Mouse (Mus musculus) heart, embryonic 10.5 days (tissue): ENCODE data around the gene Dmd. TPM values are rescaled to one million over a fixed set of nuclear protein-coding genes. Genes with fewer than 3 reads are reported as not detected.

Experiments
- DNase-seq: peaks from one replicate; pipeline ENCODE4 v3.0.0-alpha.2; 2017; ENCODE audit warnings: low spot score
- H3K27ac ChIP-seq: fragments of 300-500 bp; sonication (generic); 2 replicates; pipeline ENCODE4 v1.5.1; 2016; ENCODE audit warnings: mild to moderate bottlenecking
- H3K27me3 ChIP-seq: fragments of 300-500 bp; sonication (generic); 2 replicates; pipeline ENCODE4 v1.6.1; 2016; ENCODE audit warnings: mild to moderate bottlenecking; ENCODE audit not compliant: poor library complexity, insufficient read depth, severe bottlenecking
- H3K36me3 ChIP-seq: fragments of 300-500 bp; sonication (generic); 2 replicates; pipeline ENCODE4 v1.6.1; 2016; ENCODE audit warnings: mild to moderate bottlenecking, moderate library complexity
- H3K4me1 ChIP-seq: fragments of 300-500 bp; sonication (generic); 2 replicates; pipeline ENCODE4 v1.6.1; 2016; ENCODE audit warnings: mild to moderate bottlenecking
- H3K4me3 ChIP-seq: fragments of 300-500 bp; sonication (generic); 2 replicates; pipeline ENCODE4 v1.5.1; 2016; ENCODE audit warnings: mild to moderate bottlenecking, moderate library complexity
- H3K9me3 ChIP-seq: fragments of 300-500 bp; sonication (generic); 2 replicates; pipeline ENCODE4 v1.6.1; 2016; ENCODE audit warnings: mild to moderate bottlenecking, moderate library complexity
- WGBS: fragments of 180-500 bp; shearing (Covaris S2); methylation state at CpG from one replicate; pipeline ENCODE4 v1.1.7; 2016; 5-methylcytosine and 5-hydroxymethylcytosine counted together
- polyA plus RNA-seq: library from polyadenylated mRNA; unstranded; fragments of >200 nt; fragmentation: Nextera tagmentation; extraction: Ambion mirVana; gene quantifications from 2 replicates; pipeline ENCODE4 v1.2.1, GENCODE M21; 2016

Gene Dmd
- polyA plus RNA-seq, result 18.1 and 22.6 TPM in 2 replicates

GRCm38 (mm10) chrX:82948630-82949029 is at the start of gene Dmd:
Gene Dmd, plus strand, starts transcription at chrX:82948870.
- no peaks in the 10 kb centered on the region for H3K36me3 ChIP-seq
- no peaks in the 10 kb centered on the region for H3K27me3 ChIP-seq
- no peaks in the 10 kb centered on the region for H3K9me3 ChIP-seq
- H3K4me1 ChIP-seq, result no peaks in the 10 kb centered on the region
- peak; percentile 74 for DNase-seq
- 52% methylated on average over 3 of the region's 3 CpGs for WGBS
- H3K27ac ChIP-seq, result peak within 1 kb of the TSS; percentile 56; the same call in 1 of the 2 replicates
- H3K4me3 ChIP-seq, result peak within 1 kb of the TSS; percentile 36

DNA sequence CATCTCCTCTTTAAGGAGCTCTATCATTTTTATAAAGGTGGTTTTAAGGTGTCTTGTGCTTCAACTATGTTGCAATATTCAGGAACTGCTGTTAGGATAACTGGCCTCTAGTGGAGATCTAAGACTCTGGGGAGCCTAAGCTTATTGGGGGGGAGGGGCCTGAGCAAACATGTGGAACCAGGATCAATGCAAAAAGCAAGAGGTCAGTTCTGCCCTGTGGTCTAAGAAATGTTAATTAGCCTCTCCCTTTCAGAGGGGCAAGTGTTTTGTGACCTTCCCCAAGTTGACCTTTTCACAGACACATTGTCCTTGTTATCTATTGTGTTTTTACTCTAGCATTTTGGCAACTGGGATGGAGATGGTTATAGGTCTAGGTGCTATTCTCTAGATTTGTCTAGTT is 47.2 kb upstream of the Dmd start:
- H3K36me3 ChIP-seq, result no peaks in the 10 kb centered on the region
- H3K27ac ChIP-seq, result no peak overlapping the region
- no peaks in the 10 kb centered on the region for H3K4me1 ChIP-seq
- no peak overlapping the region for H3K4me3 ChIP-seq
- H3K9me3 ChIP-seq, result no peaks in the 10 kb centered on the region
- no peaks in the 10 kb centered on the region for H3K27me3 ChIP-seq
- DNase-seq, result no peak

DNA sequence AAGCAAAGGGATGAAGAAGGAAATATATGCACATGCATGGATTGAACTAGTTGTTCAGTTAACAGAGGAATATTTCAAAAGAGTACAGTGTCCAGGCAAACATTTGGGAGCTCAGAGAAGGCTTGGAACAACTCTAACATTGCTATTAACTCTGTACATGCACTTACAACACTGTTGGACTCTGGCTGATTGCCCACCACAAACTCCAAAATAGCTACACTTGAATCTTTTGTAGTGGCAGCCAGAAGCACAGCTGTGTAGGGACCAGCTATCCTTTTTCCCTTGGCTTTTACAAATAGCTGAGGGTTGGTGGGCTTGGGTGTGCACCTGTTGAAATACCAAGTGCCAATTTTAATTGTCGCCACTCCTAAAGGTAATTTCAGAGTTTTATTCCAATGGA is 39.0 kb downstream of the Dmd start:
- Histone ChIP-seq H3K27me3 (no peaks in the 10 kb centered on the region), H3K4me1 (no peaks in the 10 kb centered on the region), H3K27ac (no peak overlapping the region), H3K9me3 (no peaks in the 10 kb centered on the region), H3K36me3 (no peaks in the 10 kb centered on the region), H3K4me3 (no peak overlapping the region)
- 67% methylated on average over 1 of the region's 1 CpGs for WGBS
- DNase-seq, result no peak

GRCm38 (mm10) chrX:83050190-83050589 is 101.5 kb downstream of the Dmd start:
- H3K27me3 ChIP-seq, result no peaks in the 10 kb centered on the region
- no peak for DNase-seq
- no peaks in the 10 kb centered on the region for H3K9me3 ChIP-seq
- no peak overlapping the region for H3K27ac ChIP-seq
- no peak overlapping the region for H3K4me3 ChIP-seq
- no peaks in the 10 kb centered on the region for H3K36me3 ChIP-seq
- WGBS, result 78% methylated on average over 1 of the region's 1 CpGs
- no peaks in the 10 kb centered on the region for H3K4me1 ChIP-seq

GRCm38 (mm10) chrX:83116171-83116876 is 167.7 kb downstream of the Dmd start:
- no peaks in the 10 kb centered on the region for H3K27me3 ChIP-seq
- H3K27ac ChIP-seq, result no peak overlapping the region
- no peaks in the 10 kb centered on the region for H3K4me1 ChIP-seq
- 63% methylated on average over 2 of the region's 2 CpGs for WGBS
- H3K36me3 ChIP-seq, result no peaks in the 10 kb centered on the region
- no peak for DNase-seq
- no peak overlapping the region for H3K4me3 ChIP-seq
- no peaks in the 10 kb centered on the region for H3K9me3 ChIP-seq

GRCm38 (mm10) chrX:83117198-83117597 is 168.5 kb downstream of the Dmd start:
- no peak for DNase-seq
- 70% methylated on average over 2 of the region's 2 CpGs for WGBS

DNA sequence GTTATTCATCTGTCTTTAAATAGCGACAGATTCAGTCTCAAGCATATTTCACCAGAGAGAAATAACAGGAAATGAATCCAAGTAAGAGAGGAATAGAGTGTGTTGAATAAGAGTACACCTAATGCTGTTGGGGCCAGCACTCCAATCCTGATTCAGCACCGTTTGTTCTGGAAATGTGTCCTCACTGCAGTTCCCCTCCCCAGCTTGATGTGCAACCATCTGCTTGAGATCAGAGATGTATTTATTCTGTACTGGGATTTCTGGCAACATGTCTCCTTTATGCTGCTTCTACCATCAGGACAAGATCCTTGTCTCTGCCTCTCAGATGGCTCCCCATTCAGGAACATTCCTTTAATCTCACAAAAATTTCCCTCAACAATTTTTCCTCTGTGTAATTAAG is 271.9 kb downstream of the Dmd start:
- Histone ChIP-seq H3K9me3 (no peaks in the 10 kb centered on the region), H3K27me3 (no peaks in the 10 kb centered on the region), H3K4me3 (no peak overlapping the region), H3K36me3 (no peaks in the 10 kb centered on the region), H3K27ac (no peak overlapping the region), H3K4me1 (no peaks in the 10 kb centered on the region)
- WGBS, result 61% methylated on average over 2 of the region's 2 CpGs
- no peak for DNase-seq

More at GRCm38 (mm10) chrX:83117198-83117597, 168.5 kb downstream of the Dmd start:
- H3K27me3 ChIP-seq, result no peaks in the 10 kb centered on the region
- no peaks in the 10 kb centered on the region for H3K36me3 ChIP-seq
- no peak overlapping the region for H3K27ac ChIP-seq
- no peaks in the 10 kb centered on the region for H3K4me1 ChIP-seq
- H3K4me3 ChIP-seq, result no peak overlapping the region
- H3K9me3 ChIP-seq, result no peaks in the 10 kb centered on the region

DNA sequence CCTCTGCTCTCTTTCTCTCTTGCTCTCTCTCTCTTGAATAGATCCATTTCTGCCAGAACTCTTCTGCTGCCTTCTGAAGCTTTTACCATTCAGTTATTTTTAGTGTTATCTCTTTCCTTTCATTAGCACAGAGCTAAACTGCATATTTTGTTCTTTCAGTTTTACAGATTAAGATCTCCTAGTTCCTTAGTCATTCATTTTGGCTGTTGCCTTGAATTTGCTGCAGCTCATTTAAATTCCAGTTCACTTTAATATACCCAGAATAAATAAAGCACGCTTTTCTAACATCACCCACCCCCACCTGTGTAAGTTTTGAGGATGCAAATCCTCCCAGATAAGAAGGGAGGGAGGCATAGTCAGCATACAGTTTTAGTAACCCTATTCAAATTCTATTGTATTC is 272.4 kb downstream of the Dmd start:
- Histone ChIP-seq H3K4me3 (no peak overlapping the region), H3K27me3 (no peaks in the 10 kb centered on the region), H3K4me1 (no peaks in the 10 kb centered on the region), H3K9me3 (no peaks in the 10 kb centered on the region), H3K36me3 (no peaks in the 10 kb centered on the region), H3K27ac (no peak overlapping the region)
- DNase-seq, result no peak
- 38% methylated on average over 1 of the region's 1 CpGs for WGBS

DNA sequence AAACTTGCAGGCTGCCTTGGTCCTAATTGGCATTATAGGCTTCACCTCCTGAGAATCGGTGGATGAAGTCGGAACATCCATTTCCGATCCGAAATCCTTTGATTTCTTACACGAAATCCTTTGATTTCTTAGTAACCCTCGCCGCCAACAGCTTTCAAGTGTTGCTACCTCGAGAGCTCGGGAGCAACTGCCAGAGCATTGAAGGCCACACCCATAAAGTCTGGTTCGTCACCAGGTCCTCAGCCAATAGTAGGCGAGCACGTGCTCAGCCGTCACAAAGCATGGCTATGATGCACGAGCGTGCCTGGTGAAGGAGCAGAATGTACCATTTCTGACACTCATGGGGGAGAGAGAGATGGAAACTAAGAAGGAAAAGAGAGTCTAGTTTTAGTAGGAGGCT is 538.9 kb downstream of the Dmd start, which contains the start of gene Tsga8:
Gene Tsga8 (minus strand): TSS at position 327 of the 400 bp plus-strand sequence.
- no peak within 1 kb of the TSS for H3K27ac ChIP-seq
- H3K4me3 ChIP-seq, result no peak within 1 kb of the TSS
- no peaks in the 10 kb centered on the region for H3K9me3 ChIP-seq
- no peaks in the 10 kb centered on the region for H3K27me3 ChIP-seq
- no peak for DNase-seq
- H3K36me3 ChIP-seq, result no peaks in the 10 kb centered on the region
- H3K4me1 ChIP-seq, result no peaks in the 10 kb centered on the region
- 91% methylated on average over 15 of the region's 15 CpGs for WGBS

GRCm38 (mm10) chrX:83674998-83675397 is 726.3 kb downstream of the Dmd start:
- DNase-seq, result no peak
- WGBS, result 48% methylated on average over 1 of the region's 1 CpGs

GRCm38 (mm10) chrX:83686547-83686946 is 737.9 kb downstream of the Dmd start:
- no peaks in the 10 kb centered on the region for H3K36me3 ChIP-seq
- no peak overlapping the region for H3K27ac ChIP-seq
- DNase-seq, result no peak
- no peaks in the 10 kb centered on the region for H3K9me3 ChIP-seq
- H3K4me1 ChIP-seq, result no peaks in the 10 kb centered on the region
- no peaks in the 10 kb centered on the region for H3K27me3 ChIP-seq
- H3K4me3 ChIP-seq, result no peak overlapping the region

More at GRCm38 (mm10) chrX:83674998-83675397, 726.3 kb downstream of the Dmd start:
- H3K4me1 ChIP-seq, result no peaks in the 10 kb centered on the region
- no peaks in the 10 kb centered on the region for H3K9me3 ChIP-seq
- no peaks in the 10 kb centered on the region for H3K27me3 ChIP-seq
- H3K36me3 ChIP-seq, result no peaks in the 10 kb centered on the region
- H3K27ac ChIP-seq, result no peak overlapping the region
- no peak overlapping the region for H3K4me3 ChIP-seq

DNA sequence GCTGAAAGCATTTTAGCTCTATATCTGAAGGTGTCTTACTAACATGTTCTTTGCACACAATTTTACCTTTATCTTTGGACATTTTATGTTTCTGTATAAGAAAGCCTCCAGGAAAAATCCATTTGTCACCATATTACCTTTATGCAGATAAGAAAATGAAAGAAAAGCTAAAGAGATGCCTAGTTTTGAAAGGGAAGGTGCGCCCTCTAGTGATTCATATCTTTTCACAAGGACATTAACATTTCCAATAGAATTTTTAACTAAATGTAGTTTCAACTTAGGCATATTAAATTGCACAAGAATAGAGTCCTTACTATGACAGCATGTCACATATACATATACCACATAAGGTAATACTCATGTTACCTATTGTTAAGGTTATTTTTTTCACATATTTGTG is 791.9 kb downstream of the Dmd start:
- H3K36me3 ChIP-seq, result no peaks in the 10 kb centered on the region
- DNase-seq, result no peak
- no peaks in the 10 kb centered on the region for H3K9me3 ChIP-seq
- 12% methylated on average over 1 of the region's 1 CpGs for WGBS
- no peaks in the 10 kb centered on the region for H3K27me3 ChIP-seq
- H3K4me3 ChIP-seq, result no peak overlapping the region
- no peaks in the 10 kb centered on the region for H3K4me1 ChIP-seq
- no peak overlapping the region for H3K27ac ChIP-seq

- Histone ChIP-seq H3K9me3 (no peaks in the 10 kb centered on the region), H3K27ac (no peak overlapping the region), H3K4me3 (no peak overlapping the region), H3K4me1 (no peaks in the 10 kb centered on the region), H3K27me3 (no peaks in the 10 kb centered on the region), H3K36me3 (no peaks in the 10 kb centered on the region)
- WGBS, result 74% methylated on average over 4 of the region's 4 CpGs
- DNase-seq, result no peak
These were observed 797.8 kb downstream of the Dmd start for GRCm38 (mm10) chrX:83746301-83747008.
